Mouse (Mus musculus): ENCODE results near the gene Plxna4. TPM values are rescaled to one million over a fixed set of nuclear protein-coding genes. Genes with fewer than 3 reads are reported as not detected.

The Plxna4 gene
- total RNA-seq, 2 experiments from 2014 or later, result 14.5 to 16.0 TPM

- no peak for DNase-seq
- intact Hi-C loops (cut with DNase I), result no loop called here
Measured at GRCm38 (mm10) chr6:32423124-32423523, 164.9 kb downstream of the Plxna4 start.

- DNase-seq, result no peak
- intact Hi-C loops (cut with DNase I), result no loop called here
Measured at GRCm38 (mm10) chr6:32420610-32421009, 167.4 kb downstream of the Plxna4 start.

GRCm38 (mm10) chr6:32417351-32417750 is 170.6 kb downstream of the Plxna4 start:
- intact Hi-C loops (cut with DNase I), result no loop called here
- peak in 1 of 2 experiments; percentile 25 for DNase-seq

- no peak for DNase-seq
- intact Hi-C loops (cut with DNase I), result no loop called here
Measured at GRCm38 (mm10) chr6:32411325-32411724, 176.7 kb downstream of the Plxna4 start.

- intact Hi-C loops (cut with DNase I), result no loop called here
Measured at GRCm38 (mm10) chr6:32409625-32410024, 178.4 kb downstream of the Plxna4 start.

GRCm38 (mm10) chr6:32407574-32408185 is 180.3 kb downstream of the Plxna4 start:
- no peak for DNase-seq
- intact Hi-C loops (cut with DNase I), result no loop called here

More at GRCm38 (mm10) chr6:32409625-32410024, 178.4 kb downstream of the Plxna4 start:
- no peak for DNase-seq

- DNase-seq, result no peak
- intact Hi-C loops (cut with DNase I), result no loop called here
Measured at GRCm38 (mm10) chr6:32406316-32407095, 181.5 kb downstream of the Plxna4 start.

GRCm38 (mm10) chr6:32402560-32403235 is 185.3 kb downstream of the Plxna4 start:
- intact Hi-C loops (cut with DNase I), result no loop called here
- DNase-seq, result no peak

GRCm38 (mm10) chr6:32398261-32398660 is 189.7 kb downstream of the Plxna4 start:
- peak in 1 of 2 experiments; percentile 16 for DNase-seq
- intact Hi-C loops (cut with DNase I), result loop anchor here (5.0 kb wide), 4 partner anchors 64 to 189 kb away; partner anchors contain the start of gene Plxna4

GRCm38 (mm10) chr6:32397133-32397730 is 190.8 kb downstream of the Plxna4 start:
- intact Hi-C loops (cut with DNase I), result loop anchor here (5.0 kb wide), 4 partner anchors 65 to 190 kb away; partner anchors contain the start of gene Plxna4
- DNase-seq, result peak; percentile 89 to 94

GRCm38 (mm10) chr6:32395415-32395814 is 192.6 kb downstream of the Plxna4 start:
- no peak for DNase-seq
- intact Hi-C loops (cut with DNase I), result loop anchor here (5.0 kb wide), 4 partner anchors 67 to 192 kb away; partner anchors contain the start of gene Plxna4

- no peak for DNase-seq
- intact Hi-C loops (cut with DNase I), result no loop called here
Measured at GRCm38 (mm10) chr6:32392262-32392661, 195.7 kb downstream of the Plxna4 start.

- intact Hi-C loops (cut with DNase I), result no loop called here
- peak in 1 of 2 experiments; percentile 40 for DNase-seq
Measured at GRCm38 (mm10) chr6:32388276-32388675, 199.7 kb downstream of the Plxna4 start.

- DNase-seq, result no peak
- intact Hi-C loops (cut with DNase I), result no loop called here
Measured at GRCm38 (mm10) chr6:32386915-32387314, 201.1 kb downstream of the Plxna4 start.

GRCm38 (mm10) chr6:32384937-32385336 is 203.1 kb downstream of the Plxna4 start:
- DNase-seq, result no peak
- intact Hi-C loops (cut with DNase I), result no loop called here

- DNase-seq, result no peak
- intact Hi-C loops (cut with DNase I), result no loop called here
Measured at GRCm38 (mm10) chr6:32384423-32384822, 203.6 kb downstream of the Plxna4 start.

GRCm38 (mm10) chr6:32381516-32381915 is 206.5 kb downstream of the Plxna4 start:
- intact Hi-C loops (cut with DNase I), result no loop called here
- DNase-seq, result no peak

GRCm38 (mm10) chr6:32377181-32377580 is 210.8 kb downstream of the Plxna4 start:
- DNase-seq, result peak; percentile 64 to 69
- intact Hi-C loops (cut with DNase I), result no loop called here

- no peak for DNase-seq
- intact Hi-C loops (cut with DNase I), result no loop called here
Measured at GRCm38 (mm10) chr6:32373931-32374361, 214.0 kb downstream of the Plxna4 start.

GRCm38 (mm10) chr6:32369092-32369491 is 218.9 kb downstream of the Plxna4 start:
- intact Hi-C loops (cut with DNase I), result no loop called here
- no peak for DNase-seq

- intact Hi-C loops (cut with DNase I), result no loop called here
- no peak for DNase-seq
Measured at GRCm38 (mm10) chr6:32368408-32368807, 219.6 kb downstream of the Plxna4 start.
